ENCODE assay signal across 14 mouse cellular contexts in genomic region chrX:142898295-142898887, GRCm38 (mm10).
"Had no signal": no experiment of that assay in that cellular context is flagged by ENCODE, and none has a peak within 500 bp of the region (broad histone marks: within the 10 kb centered on the region; RNA-seq: fewer than 3 reads in every experiment).

No protein-coding gene starts in this region.

- ATAC-seq: lung, postnatal 0 days; midbrain, embryonic 15.5 days had no signal

- H3K36me3 ChIP-seq: kidney, embryonic 15.5 days; limb, embryonic 10.5 days; liver, embryonic 15.5 days; midbrain, embryonic 15.5 days; neural tube, embryonic 13.5 days had no signal

- DNase-seq: kidney, postnatal 14 days; lung, adult 2 months; lung, postnatal 4 days; right cerebral cortex, adult 18-20 months; right cerebral cortex, postnatal 25 days; thymus, postnatal 36 days had no signal

- H3K27me3 ChIP-seq: liver, embryonic 15.5 days had no signal

- H3K4me3 ChIP-seq: kidney, embryonic 15.5 days; left cerebral cortex, adult 2 months; limb, embryonic 10.5 days; liver, embryonic 15.5 days; megakaryocyte, embryonic 14.5 days; midbrain, embryonic 15.5 days; neural tube, embryonic 13.5 days had no signal
